Mouse (Mus musculus): ENCODE data around the gene Zfp266. TPM values are rescaled to one million over a fixed set of nuclear protein-coding genes. Genes with fewer than 3 reads are reported as not detected.
"Not testable (repeated sequence)": the region's sequence is repeated elsewhere in the genome, so short reads cannot be mapped to it uniquely, and the experiment has no call there.

Gene Zfp266
- total RNA-seq (2014; rRNA removed) (24.3 and 28.6 TPM in 2 replicates), polyA plus RNA-seq (2012; rRNA removed) (2.7 and 3.0 TPM in 2 replicates)

GRCm38 (mm10) chr9:20521306-20521957 lies at the start of gene Zfp266:
Zfp266 (minus strand) TSS chr9:20521417.
- peak; percentile 71 for DNase-seq (ENCODE audit: extremely low read depth, low read depth, low spot score)

DNA sequence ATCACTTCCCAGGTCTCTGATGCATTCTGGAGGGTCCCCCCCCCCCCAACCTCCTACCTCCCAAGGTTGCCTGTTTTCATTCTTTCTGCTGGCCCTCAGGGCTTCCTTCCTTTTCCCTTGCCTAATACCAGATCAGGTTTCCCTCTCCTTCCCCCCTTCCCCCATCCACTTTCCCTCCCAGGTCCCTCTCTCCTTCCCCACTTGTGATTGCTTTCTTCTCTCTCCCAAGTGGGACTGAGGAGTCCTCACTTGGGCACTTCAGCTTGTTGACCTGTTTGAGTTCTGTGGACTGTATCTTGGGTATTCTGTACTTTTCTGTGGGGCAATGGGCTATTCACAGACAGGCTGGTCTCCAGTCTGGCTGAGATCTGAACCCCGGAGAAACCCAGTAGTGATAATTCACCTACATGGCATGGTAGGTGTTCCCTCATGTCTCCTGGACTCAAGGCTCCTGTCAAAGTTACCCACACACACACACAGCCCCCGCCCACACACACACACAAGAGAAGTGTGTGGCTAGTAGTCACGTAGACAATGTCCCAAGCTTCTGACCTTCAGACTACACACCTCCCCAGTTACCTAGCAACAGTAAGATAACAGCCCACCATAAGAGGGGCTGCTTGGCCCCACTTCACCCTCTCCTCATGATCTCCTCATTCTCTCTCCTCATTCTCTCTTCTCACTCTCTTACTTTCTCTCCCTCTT lies 44.3 kb upstream of the Zfp266 start:
- not testable (repeated sequence) for H3K27me3 ChIP-seq (ENCODE audit: control insufficient read depth, insufficient read depth, low read length); DNase-seq (ENCODE audit: extremely low read depth, low read depth, low spot score); H3K4me1 ChIP-seq (ENCODE audit: control insufficient read depth, insufficient read depth, low read length); H3K9ac ChIP-seq (ENCODE audit: low read depth, low read length); H3K4me3 ChIP-seq (ENCODE audit: insufficient read depth, low read depth, low read length); H3K79me2 ChIP-seq (ENCODE audit: control insufficient read depth, insufficient read depth, low read length); H3K36me3 ChIP-seq (ENCODE audit: control insufficient read depth, insufficient read depth, low read length); H3K27ac ChIP-seq (replicated peaks; ENCODE audit: insufficient read depth, low read depth, low read length)
- WGBS, result 77% methylated on average over 3 of the region's 3 CpGs

More at GRCm38 (mm10) chr9:20521306-20521957, at the start of gene Zfp266:
- WGBS, result under 1% methylated on average over 46 of the region's 46 CpGs
- no peaks in the 10 kb centered on the region for H3K27me3 ChIP-seq (ENCODE audit: control insufficient read depth, insufficient read depth, low read length)
- H3K27ac ChIP-seq (replicated peaks; ENCODE audit: insufficient read depth, low read depth, low read length), result peak within 1 kb of the TSS; percentile 88
- H3K36me3 ChIP-seq (ENCODE audit: control insufficient read depth, insufficient read depth, low read length), result no peaks in the 10 kb centered on the region
- H3K4me1 ChIP-seq (ENCODE audit: control insufficient read depth, insufficient read depth, low read length), result peaks cover 11% of the 10 kb centered on the region
- H3K79me2 ChIP-seq (ENCODE audit: control insufficient read depth, insufficient read depth, low read length), result peaks cover 16% of the 10 kb centered on the region; the same call in 1 of the 2 replicates
- peak; percentile 49; the same call in 1 of the 2 replicates for TF ChIP-seq POLR2A (IDR thresholded peaks at IDR 0.05; ENCODE audit: extremely low read depth, insufficient read depth, low read length)
- no peak for TF ChIP-seq CTCF (IDR thresholded peaks at IDR 0.05; ENCODE audit: low read depth, low read length)
- peak within 1 kb of the TSS; percentile 90 for H3K9ac ChIP-seq (ENCODE audit: low read depth, low read length)
- peak within 1 kb of the TSS; percentile 66 for H3K4me3 ChIP-seq (ENCODE audit: insufficient read depth, low read depth, low read length)

- DNase-seq (ENCODE audit: extremely low read depth, low read depth, low spot score), result no peak
- H3K27me3 ChIP-seq (ENCODE audit: control insufficient read depth, insufficient read depth, low read length), result no peaks in the 10 kb centered on the region
- no peak overlapping the region for H3K9ac ChIP-seq (ENCODE audit: low read depth, low read length)
- H3K4me1 ChIP-seq (ENCODE audit: control insufficient read depth, insufficient read depth, low read length), result no peaks in the 10 kb centered on the region
- 88% methylated on average over 5 of the region's 5 CpGs for WGBS
- H3K36me3 ChIP-seq (ENCODE audit: control insufficient read depth, insufficient read depth, low read length), result no peaks in the 10 kb centered on the region
- no peaks in the 10 kb centered on the region for H3K79me2 ChIP-seq (ENCODE audit: control insufficient read depth, insufficient read depth, low read length)
- TF ChIP-seq POLR2A (IDR thresholded peaks at IDR 0.05; ENCODE audit: extremely low read depth, insufficient read depth, low read length) (no peak), CTCF (IDR thresholded peaks at IDR 0.05; ENCODE audit: low read depth, low read length) (no peak)
- no peak overlapping the region for H3K27ac ChIP-seq (replicated peaks; ENCODE audit: insufficient read depth, low read depth, low read length)
- no peak overlapping the region for H3K4me3 ChIP-seq (ENCODE audit: insufficient read depth, low read depth, low read length)
Observed at GRCm38 (mm10) chr9:20562177-20562576, 41.0 kb upstream of the Zfp266 start.

GRCm38 (mm10) chr9:20552698-20553097 lies 31.5 kb upstream of the Zfp266 start:
- H3K4me1 ChIP-seq (ENCODE audit: control insufficient read depth, insufficient read depth, low read length), result no peaks in the 10 kb centered on the region
- DNase-seq (ENCODE audit: extremely low read depth, low read depth, low spot score), result no peak
- no peak overlapping the region for H3K9ac ChIP-seq (ENCODE audit: low read depth, low read length)
- H3K36me3 ChIP-seq (ENCODE audit: control insufficient read depth, insufficient read depth, low read length), result no peaks in the 10 kb centered on the region
- no peaks in the 10 kb centered on the region for H3K27me3 ChIP-seq (ENCODE audit: control insufficient read depth, insufficient read depth, low read length)
- no peak overlapping the region for H3K4me3 ChIP-seq (ENCODE audit: insufficient read depth, low read depth, low read length)
- no peaks in the 10 kb centered on the region for H3K79me2 ChIP-seq (ENCODE audit: control insufficient read depth, insufficient read depth, low read length)
- 81% methylated on average over 1 of the region's 1 CpGs for WGBS
- no peak for TF ChIP-seq POLR2A (IDR thresholded peaks at IDR 0.05; ENCODE audit: extremely low read depth, insufficient read depth, low read length)
- no peak for TF ChIP-seq CTCF (IDR thresholded peaks at IDR 0.05; ENCODE audit: low read depth, low read length)
- H3K27ac ChIP-seq (replicated peaks; ENCODE audit: insufficient read depth, low read depth, low read length), result no peak overlapping the region

- Histone ChIP-seq H3K4me3 (ENCODE audit: insufficient read depth, low read depth, low read length) (no peak overlapping the region), H3K79me2 (ENCODE audit: control insufficient read depth, insufficient read depth, low read length) (no peaks in the 10 kb centered on the region), H3K9ac (ENCODE audit: low read depth, low read length) (no peak overlapping the region), H3K4me1 (ENCODE audit: control insufficient read depth, insufficient read depth, low read length) (no peaks in the 10 kb centered on the region), H3K36me3 (ENCODE audit: control insufficient read depth, insufficient read depth, low read length) (no peaks in the 10 kb centered on the region), H3K27ac (replicated peaks; ENCODE audit: insufficient read depth, low read depth, low read length) (no peak overlapping the region), H3K27me3 (ENCODE audit: control insufficient read depth, insufficient read depth, low read length) (no peaks in the 10 kb centered on the region)
- TF ChIP-seq POLR2A (IDR thresholded peaks at IDR 0.05; ENCODE audit: extremely low read depth, insufficient read depth, low read length) (no peak), CTCF (IDR thresholded peaks at IDR 0.05; ENCODE audit: low read depth, low read length) (no peak)
- DNase-seq (ENCODE audit: extremely low read depth, low read depth, low spot score), result no peak
- 61% methylated on average over 5 of the region's 5 CpGs for WGBS
Observed at GRCm38 (mm10) chr9:20551781-20552275, 30.6 kb upstream of the Zfp266 start.

Measured in liver, adult 2 months (tissue).